Mouse (Mus musculus) liver, adult 2 months (tissue): ENCODE data around the gene Usp7.

Source experiments
- CTCF ChIP-seq: fragments of 200-500 bp; IDR thresholded peaks from 2 replicates; pipeline ENCODE4 v1.5.1; 2011; ENCODE audit warnings: low read depth, low read length, control low read depth
- POLR2A ChIP-seq: fragments of 200-500 bp; IDR thresholded peaks from 2 replicates; pipeline ENCODE4 v1.6.1; 2011; ENCODE audit warnings: low read length, control low read depth; ENCODE audit not compliant: insufficient read depth; ENCODE audit errors: extremely low read depth

- TF ChIP-seq POLR2A (no peak; the same call in 1 of the 2 replicates), CTCF (no peak)
Observed at GRCm38 (mm10) chr16:8672350-8672687, 119.8 kb downstream of the Usp7 start.
